Mouse (Mus musculus) stomach, postnatal 0 days (tissue): ENCODE measurements around the gene Col17a1. TPM values are rescaled to one million over a fixed set of nuclear protein-coding genes. Genes with fewer than 3 reads are reported as not detected.

Experiments
- ATAC-seq: fragments of 200-750 bp; cut with Nextera tagmentation; 2 replicates; pipeline ENCODE4 v1.8.0; 2017; ENCODE audit not compliant: low FRiP score, low TSS enrichment
- DNase-seq: peaks from one replicate; pipeline ENCODE4 v3.0.0-alpha.2; 2016; ENCODE audit warnings: low spot score
- H3K27ac ChIP-seq: fragments of 300-500 bp; sonication (generic); replicated peaks from 2 replicates; pipeline ENCODE4 v1.5.1; 2014; ENCODE audit warnings: mild to moderate bottlenecking, control low read depth
- H3K27me3 ChIP-seq: fragments of 300-500 bp; sonication (generic); 2 replicates; pipeline ENCODE4 v1.6.1; 2014; ENCODE audit warnings: low read length; ENCODE audit not compliant: control insufficient read depth, insufficient read depth
- H3K36me3 ChIP-seq: fragments of 300-500 bp; sonication (generic); 2 replicates; pipeline ENCODE4 v1.6.1; 2014; ENCODE audit warnings: low read length, mixed read lengths; ENCODE audit not compliant: control insufficient read depth, insufficient read depth
- H3K4me1 ChIP-seq: fragments of 300-500 bp; sonication (generic); replicated peaks from 2 replicates; pipeline ENCODE4 v1.6.1; 2014; ENCODE audit warnings: antibody characterized with exemption; ENCODE audit not compliant: control insufficient read depth, insufficient read depth
- H3K4me2 ChIP-seq: fragments of 300-500 bp; sonication (generic); replicated peaks from 2 replicates; pipeline ENCODE4 v1.6.1; 2014; ENCODE audit warnings: low read depth, mild to moderate bottlenecking, control low read depth, moderate library complexity
- H3K4me3 ChIP-seq: fragments of 300-500 bp; sonication (generic); 2 replicates; pipeline ENCODE4 v1.5.1; 2014; ENCODE audit warnings: low read depth, low read length, control low read depth
- H3K9ac ChIP-seq: fragments of 300-500 bp; sonication (generic); 2 replicates; pipeline ENCODE4 v1.6.1; 2014; ENCODE audit warnings: mild to moderate bottlenecking, low read length, control low read depth, mixed read lengths
- H3K9me3 ChIP-seq: fragments of 300-500 bp; sonication (generic); 2 replicates; pipeline ENCODE4 v1.6.1; 2016; ENCODE audit warnings: low read length; ENCODE audit not compliant: control insufficient read depth
- CTCF ChIP-seq: IDR thresholded peaks from 2 replicates; pipeline ENCODE4 v1.5.1; 2016; ENCODE audit warnings: antibody characterized with exemption, low read depth, mild to moderate bottlenecking, moderate library complexity
- EP300 ChIP-seq: optimal IDR thresholded peaks from 2 replicates; pipeline ENCODE3; 2016; ENCODE audit warnings: antibody characterized with exemption
- WGBS: fragments of 180-500 bp; shearing (Covaris S2); extraction: QIAGEN DNeasy Blood & Tissue Kit; methylation state at CpG from one replicate; pipeline ENCODE4 v1.1.7; 2014; 5-methylcytosine and 5-hydroxymethylcytosine counted together
- polyA plus RNA-seq: library from polyadenylated mRNA; unstranded; fragments of >200 nt; fragmentation: Nextera tagmentation; extraction: Ambion mirVana; gene quantifications from 2 replicates; pipeline ENCODE4 v1.2.1, GENCODE M21; 2015

Col17a1 gene
- polyA plus RNA-seq, 1 experiment from 2014 or later, result 13.9 TPM

DNA sequence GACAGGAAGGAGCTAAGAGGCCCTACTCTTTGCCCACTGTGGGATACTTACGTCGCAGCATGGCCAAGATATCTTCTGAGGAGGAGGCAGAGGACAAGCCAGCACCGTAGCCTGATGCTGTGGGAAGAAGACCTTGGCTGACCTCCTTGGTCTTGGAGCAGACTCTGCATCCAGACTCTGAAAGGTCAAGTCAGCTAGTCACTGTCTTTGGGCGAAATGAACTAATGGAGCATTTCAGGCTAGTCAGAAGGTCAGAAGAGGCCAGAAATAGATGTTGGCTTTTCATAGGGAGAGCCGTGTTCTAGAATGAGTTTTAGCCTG, 40.8 kb downstream of the Col17a1 start:
- H3K27me3 ChIP-seq, result no peaks in the 10 kb centered on the region

GRCm38 (mm10) chr19:47650366-47651159, 41.3 kb downstream of the Col17a1 start:
- TF ChIP-seq EP300, result no peak
- TF ChIP-seq CTCF, result no peak
- no peaks in the 10 kb centered on the region for H3K36me3 ChIP-seq
- no peak overlapping the region for H3K27ac ChIP-seq
- no peaks in the 10 kb centered on the region for H3K27me3 ChIP-seq
- no peak overlapping the region for H3K9ac ChIP-seq
- no peaks in the 10 kb centered on the region for H3K9me3 ChIP-seq
- no peak for ATAC-seq
- DNase-seq, result peak; percentile 13
- H3K4me2 ChIP-seq, result no peak overlapping the region
- 81% methylated on average over 16 of the region's 16 CpGs for WGBS
- H3K4me1 ChIP-seq, result no peaks in the 10 kb centered on the region
- H3K4me3 ChIP-seq, result no peak overlapping the region

More for the DNA sequence above, 40.8 kb downstream of the Col17a1 start:
- no peak for TF ChIP-seq CTCF
- TF ChIP-seq EP300, result no peak
- Histone ChIP-seq H3K4me1 (no peaks in the 10 kb centered on the region), H3K36me3 (no peaks in the 10 kb centered on the region), H3K4me2 (no peak overlapping the region), H3K9me3 (no peaks in the 10 kb centered on the region), H3K9ac (no peak overlapping the region), H3K4me3 (no peak overlapping the region), H3K27ac (no peak overlapping the region)
- DNase-seq, result peak; percentile 12
- WGBS, result 68% methylated on average over 5 of the region's 5 CpGs
- ATAC-seq, result no peak

- 95% methylated on average over 6 of the region's 6 CpGs for WGBS
- H3K9me3 ChIP-seq, result no peaks in the 10 kb centered on the region
- TF ChIP-seq CTCF (no peak), EP300 (no peak)
- H3K4me1 ChIP-seq, result no peaks in the 10 kb centered on the region
- H3K9ac ChIP-seq, result no peak overlapping the region
- 0 out of 2 replicates have a peak, but pooled peaks cover 2% of the 10 kb centered on the region for H3K36me3 ChIP-seq
- no peak overlapping the region for H3K4me2 ChIP-seq
- no peak overlapping the region for H3K27ac ChIP-seq
- H3K4me3 ChIP-seq, result no peak overlapping the region
- DNase-seq (no peak), ATAC-seq (no peak)
- H3K27me3 ChIP-seq, result no peaks in the 10 kb centered on the region
Measured at GRCm38 (mm10) chr19:47649071-47649470, 42.8 kb downstream of the Col17a1 start.

DNA sequence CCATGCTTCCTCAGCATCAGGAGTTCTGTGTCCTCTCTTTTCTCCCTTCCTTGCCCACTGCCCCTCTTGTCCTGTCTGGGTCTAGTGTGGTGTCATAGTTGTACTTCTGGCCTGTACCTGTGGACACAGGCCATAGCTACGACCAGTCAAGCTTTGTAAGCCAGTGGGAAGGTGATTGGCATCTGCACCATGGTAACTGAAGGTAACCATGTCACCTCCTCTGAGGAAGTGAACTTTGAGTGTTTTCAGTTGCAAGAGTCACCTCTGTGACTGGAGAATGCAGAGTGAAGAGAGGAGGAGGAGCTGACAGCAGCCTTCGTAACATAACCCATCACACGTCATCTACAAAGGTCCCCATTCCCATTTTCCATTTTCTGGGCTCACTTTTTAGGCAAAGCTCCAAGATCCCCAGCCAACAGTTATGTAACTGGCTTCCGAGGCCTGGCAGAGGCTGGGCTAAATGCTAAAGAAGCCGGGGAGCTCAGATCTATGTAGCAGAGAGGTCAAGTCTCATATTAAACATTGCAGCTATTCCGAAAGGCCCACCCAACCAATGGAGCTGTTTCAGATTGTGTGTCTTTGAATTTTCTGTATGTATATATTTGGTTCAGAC, 45.3 kb downstream of the Col17a1 start:
- DNase-seq, result no peak

GRCm38 (mm10) chr19:47645583-47645982, 46.3 kb downstream of the Col17a1 start:
- no peaks in the 10 kb centered on the region for H3K4me1 ChIP-seq
- no peak overlapping the region for H3K27ac ChIP-seq
- H3K9me3 ChIP-seq, result no peaks in the 10 kb centered on the region
- WGBS, result 51% methylated on average over 6 of the region's 6 CpGs
- H3K36me3 ChIP-seq, result peaks cover 16% of the 10 kb centered on the region
- H3K9ac ChIP-seq, result no peak overlapping the region
- TF ChIP-seq EP300 (no peak), CTCF (no peak)
- DNase-seq (no peak), ATAC-seq (no peak; the same call in 1 of the 2 replicates)
- no peaks in the 10 kb centered on the region for H3K27me3 ChIP-seq
- H3K4me3 ChIP-seq, result no peak overlapping the region
- no peak overlapping the region for H3K4me2 ChIP-seq

More for the DNA sequence above, 45.3 kb downstream of the Col17a1 start:
- ATAC-seq, result no peak
- no peaks in the 10 kb centered on the region for H3K27me3 ChIP-seq
- no peaks in the 10 kb centered on the region for H3K9me3 ChIP-seq
- no peak for TF ChIP-seq CTCF
- no peak for TF ChIP-seq EP300
- H3K36me3 ChIP-seq, result peaks cover 11% of the 10 kb centered on the region; the same call in 1 of the 2 replicates
- no peaks in the 10 kb centered on the region for H3K4me1 ChIP-seq
- H3K4me3 ChIP-seq, result no peak overlapping the region
- H3K27ac ChIP-seq, result no peak overlapping the region
- WGBS, result 72% methylated on average over 6 of the region's 6 CpGs
- H3K9ac ChIP-seq, result no peak overlapping the region
- H3K4me2 ChIP-seq, result no peak overlapping the region

DNA sequence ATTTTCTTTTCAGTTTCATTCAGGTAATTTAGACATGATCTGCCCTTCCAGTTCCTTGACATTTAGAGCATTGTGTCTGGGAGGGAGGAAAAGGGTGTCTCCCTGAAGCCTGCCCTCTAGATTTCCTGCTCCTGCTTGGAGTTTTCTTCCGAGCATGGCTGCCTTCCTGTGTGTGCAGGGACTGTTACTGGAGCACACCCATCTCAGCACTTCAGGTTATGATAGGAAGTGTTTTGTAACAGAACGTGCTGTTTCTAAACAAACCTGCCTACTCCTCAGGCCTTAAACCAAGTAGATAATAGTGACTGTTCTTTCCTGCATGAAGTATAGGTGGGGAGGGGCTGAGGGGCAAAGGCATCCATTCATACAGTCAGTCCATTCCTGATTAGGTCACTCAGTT, 48.0 kb downstream of the Col17a1 start:
- H3K4me2 ChIP-seq, result no peak overlapping the region
- H3K9ac ChIP-seq, result no peak overlapping the region
- H3K27ac ChIP-seq, result no peak overlapping the region
- WGBS, result 39% methylated on average over 2 of the region's 2 CpGs
- H3K9me3 ChIP-seq, result no peaks in the 10 kb centered on the region
- peaks cover 24% of the 10 kb centered on the region for H3K36me3 ChIP-seq
- no peaks in the 10 kb centered on the region for H3K27me3 ChIP-seq
- ATAC-seq, result no peak
- H3K4me3 ChIP-seq, result no peak overlapping the region
- TF ChIP-seq CTCF (no peak), EP300 (no peak)
- H3K4me1 ChIP-seq, result no peaks in the 10 kb centered on the region
- no peak for DNase-seq
